Comparison of ENCODE assay signal across 13 mouse cellular contexts in the genomic region with DNA sequence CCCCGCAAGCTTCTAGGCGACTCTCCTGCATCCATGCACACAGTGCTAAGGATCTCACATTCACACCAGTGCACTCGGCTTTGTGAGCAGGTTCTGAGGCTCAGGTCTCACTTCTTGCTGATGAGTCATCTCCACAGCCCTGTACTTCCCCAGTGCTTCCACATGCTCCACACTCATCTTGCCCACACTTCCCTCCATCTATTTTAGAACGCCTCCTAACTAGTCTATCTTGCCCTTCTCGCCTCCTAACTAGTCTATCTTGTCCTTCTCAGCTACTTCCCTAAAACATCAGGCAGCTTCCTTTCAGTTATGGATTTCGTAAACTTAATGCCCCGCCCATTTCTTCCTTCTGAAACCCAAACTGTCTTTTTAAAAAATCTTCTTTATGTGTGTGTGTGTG. TPM values are rescaled to one million over a fixed set of nuclear protein-coding genes. Genes with fewer than 3 reads are reported as not detected.
DNase-seq lines count a peak whose midpoint lies in the region; ATAC-seq and TF ChIP-seq lines count a peak whose summit lies in the region.
"Had no signal": no experiment of that assay in that cellular context is flagged by ENCODE, and none has a peak within 500 bp of the region (broad histone marks: within the 10 kb centered on the region; RNA-seq: fewer than 3 reads in every experiment).

No protein-coding gene starts in this region.

- no peaks in the 10 kb centered on the region for H3K36me3 ChIP-seq in CH12.LX (replicated peaks in 1 of 2; ENCODE audit: control insufficient read depth in 1 of 2, insufficient read depth in 1 of 2, low read length in 1 of 2)
- no peaks in the 10 kb centered on the region for H3K36me3 ChIP-seq in embryonic facial prominence, embryonic 15.5 days
- H3K36me3 ChIP-seq in macrophage (ENCODE audit: inconsistent target): no peaks in the 10 kb centered on the region
- no peaks in the 10 kb centered on the region for H3K36me3 ChIP-seq in hindbrain, embryonic 16.5 days (ENCODE audit: control insufficient read depth, insufficient read depth, low read length)
- H3K36me3 ChIP-seq in hindbrain, embryonic 13.5 days: no peaks in the 10 kb centered on the region
- no peaks in the 10 kb centered on the region for H3K36me3 ChIP-seq in neural tube, embryonic 15.5 days
- H3K36me3 ChIP-seq: neural tube, embryonic 13.5 days had no signal

- peak; percentile 74; the same call in 1 of the 2 replicates for TF ChIP-seq EP300 in CH12.LX (IDR thresholded peaks at IDR 0.05; ENCODE audit: low read length)

- H3K79me2 ChIP-seq in CH12.LX (replicated peaks; ENCODE audit: control insufficient read depth, extremely low read depth, insufficient read depth, poor library complexity, severe bottlenecking): 0 out of 2 replicates have a peak, but pooled peaks cover 2% of the 10 kb centered on the region
- peaks cover 88% of the 10 kb centered on the region for H3K79me2 ChIP-seq in macrophage (ENCODE audit: inconsistent target)

- H3K27ac ChIP-seq in CH12.LX (ENCODE audit: insufficient read depth, low read depth): peak overlapping the region; percentile 53
- 0 out of 2 replicates have a peak overlapping the region, but pooled peaks have one; percentile 28 for H3K27ac ChIP-seq in embryonic facial prominence, embryonic 15.5 days (replicated peaks)
- peak overlapping the region; percentile 85 for H3K27ac ChIP-seq in macrophage
- H3K27ac ChIP-seq in hindbrain, embryonic 16.5 days (ENCODE audit: low read depth, low read length): no peak overlapping the region
- H3K27ac ChIP-seq in hindbrain, embryonic 13.5 days: no peak overlapping the region
- no peak overlapping the region for H3K27ac ChIP-seq in neural tube, embryonic 15.5 days (replicated peaks)
- H3K27ac ChIP-seq: heart, adult 2 months; neural tube, embryonic 13.5 days had no signal

- no peak overlapping the region for H3K9ac ChIP-seq in CH12.LX (ENCODE audit: insufficient read depth, low read depth)
- H3K9ac ChIP-seq in embryonic facial prominence, embryonic 15.5 days: no peak overlapping the region
- no peak overlapping the region for H3K9ac ChIP-seq in hindbrain, embryonic 16.5 days (ENCODE audit: low read depth, low read length)
- H3K9ac ChIP-seq in hindbrain, embryonic 13.5 days: no peak overlapping the region
- H3K9ac ChIP-seq in neural tube, embryonic 15.5 days (replicated peaks): no peak overlapping the region
- H3K9ac ChIP-seq: lung, embryonic 14.5 days; neural tube, embryonic 13.5 days had no signal

- peaks cover 13 to 17% of the 10 kb centered on the region in 2 experiments for H3K4me1 ChIP-seq in CH12.LX (ENCODE audit: control insufficient read depth in 1 of 2, insufficient read depth in 2 of 2)
- H3K4me1 ChIP-seq in embryonic facial prominence, embryonic 15.5 days: no peaks in the 10 kb centered on the region
- H3K4me1 ChIP-seq in hindbrain, embryonic 16.5 days (ENCODE audit: control insufficient read depth, insufficient read depth, low read depth, low read length): no peaks in the 10 kb centered on the region
- H3K4me1 ChIP-seq in hindbrain, embryonic 13.5 days (replicated peaks): no peaks in the 10 kb centered on the region
- H3K4me1 ChIP-seq in neural tube, embryonic 15.5 days: no peaks in the 10 kb centered on the region
- H3K4me1 ChIP-seq: neural tube, embryonic 13.5 days had no signal

- in situ Hi-C loops in CH12.LX (cut with MboI; ENCODE audit: low pct_ligation_motif_present, low pct_unique_long_range_greater_than_20kb, low sequenced_read_pairs): no loop called here

- no peaks in the 10 kb centered on the region for H3K9me3 ChIP-seq in CH12.LX (replicated peaks; ENCODE audit: low read length)
- no peaks in the 10 kb centered on the region for H3K9me3 ChIP-seq in embryonic facial prominence, embryonic 15.5 days (replicated peaks)
- H3K9me3 ChIP-seq in hindbrain, embryonic 16.5 days (ENCODE audit: control insufficient read depth, low read length): no peaks in the 10 kb centered on the region
- no peaks in the 10 kb centered on the region for H3K9me3 ChIP-seq in hindbrain, embryonic 13.5 days
- H3K9me3 ChIP-seq in neural tube, embryonic 15.5 days (replicated peaks): no peaks in the 10 kb centered on the region
- H3K9me3 ChIP-seq: neural tube, embryonic 13.5 days had no signal

- no peak overlapping the region for H3K4me3 ChIP-seq in CH12.LX (replicated peaks in 1 of 3; ENCODE audit: low read depth in 2 of 3, low read length in 2 of 3, poor library complexity in 1 of 3)
- H3K4me3 ChIP-seq in embryonic facial prominence, embryonic 15.5 days (replicated peaks): no peak overlapping the region
- H3K4me3 ChIP-seq in macrophage (ENCODE audit: inconsistent target): no peak overlapping the region
- H3K4me3 ChIP-seq in hindbrain, embryonic 16.5 days (ENCODE audit: low read length): no peak overlapping the region
- H3K4me3 ChIP-seq in hindbrain, embryonic 13.5 days: no peak overlapping the region
- no peak overlapping the region for H3K4me3 ChIP-seq in neural tube, embryonic 15.5 days (replicated peaks)
- H3K4me3 ChIP-seq: erythroblast, embryonic 14.5 days; heart, adult 2 months; neural tube, embryonic 13.5 days had no signal

- no peak for TF ChIP-seq POLR2A in CH12.LX (IDR thresholded peaks at IDR 0.05; ENCODE audit: low read depth, low read length)

- H3K27me3 ChIP-seq in CH12.LX (replicated peaks): no peaks in the 10 kb centered on the region
- no peaks in the 10 kb centered on the region for H3K27me3 ChIP-seq in embryonic facial prominence, embryonic 15.5 days
- H3K27me3 ChIP-seq in hindbrain, embryonic 16.5 days (replicated peaks; ENCODE audit: control insufficient read depth, insufficient read depth, low read length): no peaks in the 10 kb centered on the region
- no peaks in the 10 kb centered on the region for H3K27me3 ChIP-seq in hindbrain, embryonic 13.5 days
- no peaks in the 10 kb centered on the region for H3K27me3 ChIP-seq in neural tube, embryonic 15.5 days (replicated peaks)
- H3K27me3 ChIP-seq: neural tube, embryonic 13.5 days had no signal

- dilution Hi-C loops in CH12.LX (cut with MboI; ENCODE audit: extremely low pct_ligation_motif_present, extremely low pct_unique_long_range_greater_than_20kb, low sequenced_read_pairs): no loop called here

- peak; percentile 63 for DNase-seq in layer of hippocampus, adult 9-11 months
- no peak for DNase-seq in layer of hippocampus, adult 9-10 months (ENCODE audit: low spot score)
- peak; percentile 61 for DNase-seq in CH12.LX (ENCODE audit: extremely low read depth)
- DNase-seq: kidney, adult 9 months; lung, embryonic 14.5 days had no signal

- ATAC-seq in embryonic facial prominence, embryonic 15.5 days (ENCODE audit: insufficient number of reproducible peaks, low FRiP score, low TSS enrichment, low read depth): no peak
- ATAC-seq in hindbrain, embryonic 16.5 days: no peak
- no peak for ATAC-seq in hindbrain, embryonic 13.5 days (ENCODE audit: low FRiP score)
- no peak for ATAC-seq in neural tube, embryonic 15.5 days (ENCODE audit: low FRiP score)

- TF ChIP-seq CTCF in CH12.LX (conservative IDR thresholded peaks at IDR 0.05 in 1 of 2, IDR thresholded peaks at IDR 0.05 in 1 of 2; ENCODE audit: low read depth in 2 of 2, low read length in 2 of 2): no peak

- H3K4me2 ChIP-seq in CH12.LX (ENCODE audit: insufficient read depth, low read depth, poor library complexity, severe bottlenecking): peak overlapping the region; percentile 62
- H3K4me2 ChIP-seq in embryonic facial prominence, embryonic 15.5 days (replicated peaks): no peak overlapping the region
- H3K4me2 ChIP-seq in hindbrain, embryonic 16.5 days (ENCODE audit: low read length): no peak overlapping the region
- no peak overlapping the region for H3K4me2 ChIP-seq in hindbrain, embryonic 13.5 days
- no peak overlapping the region for H3K4me2 ChIP-seq in neural tube, embryonic 15.5 days
- H3K4me2 ChIP-seq: lung, embryonic 14.5 days; neural tube, embryonic 13.5 days had no signal

- WGBS in embryonic facial prominence, embryonic 15.5 days: 73% methylated on average over 7 of the region's 7 CpGs
- 1% methylated on average over 7 of the region's 7 CpGs for WGBS in macrophage (ENCODE audit: missing documents)
- WGBS in hindbrain, embryonic 16.5 days: 89% methylated on average over 7 of the region's 7 CpGs
- 89% methylated on average over 7 of the region's 7 CpGs for WGBS in hindbrain, embryonic 13.5 days
- 88% methylated on average over 7 of the region's 7 CpGs for WGBS in neural tube, embryonic 15.5 days

- no peak for TF ChIP-seq RAD21 in CH12.LX (IDR thresholded peaks at IDR 0.05; ENCODE audit: low read depth, low read length)

TF ChIP-seq in CH12.LX, 34 proteins besides CTCF, POLR2A, EP300 and RAD21 (continues in another document):
- no peak for TF ChIP-seq HCFC1 (IDR thresholded peaks at IDR 0.05; ENCODE audit: low read depth, low read length)
- 0 out of 2 replicates have a peak, but pooled peaks have one; percentile 37 for TF ChIP-seq MAZ (IDR thresholded peaks at IDR 0.05; ENCODE audit: low read depth, low read length)
- no peak for TF ChIP-seq ZNF384 (IDR thresholded peaks at IDR 0.05; ENCODE audit: low read depth, low read length)
- peak; percentile 74 for TF ChIP-seq JUN (IDR thresholded peaks at IDR 0.05; ENCODE audit: insufficient read depth, low read depth, low read length)
- TF ChIP-seq IRF4 (IDR thresholded peaks at IDR 0.05; ENCODE audit: low read depth, low read length): peak; percentile 74; the same call in 1 of the 2 replicates
- peak; percentile 79 for TF ChIP-seq JUND (conservative IDR thresholded peaks at IDR 0.05; ENCODE audit: low read depth, low read length)
- TF ChIP-seq SIN3A (IDR thresholded peaks at IDR 0.05; ENCODE audit: low read length): no peak
- TF ChIP-seq BHLHE40 (IDR thresholded peaks at IDR 0.05; ENCODE audit: low read depth, low read length): 0 out of 2 replicates have a peak, but pooled peaks have one; percentile 7
- TF ChIP-seq CHD1 (IDR thresholded peaks at IDR 0.05; ENCODE audit: low read depth, low read length): no peak
- no peak for TF ChIP-seq RCOR1 (conservative IDR thresholded peaks at IDR 0.05; ENCODE audit: low read depth, low read length)

RNA-seq across cellular contexts. Expression of gene Slc16a10, which starts 13.6 kb away (rescaled TPM):
- total RNA-seq in CH12.LX (2012; rRNA removed) (10.4 TPM in 2 replicates), CH12.LX (2014; rRNA removed) (4.5 TPM in 2 replicates)
- polyA plus RNA-seq in CH12.LX (2012; ENCODE audit: insufficient read length, low read depth) (3.5 and 4.1 TPM in 2 replicates), macrophage (2018) (22.9 to 56.7 TPM (median 32.9 TPM) in 3 replicates)
- polyA plus RNA-seq in embryonic facial prominence, embryonic 15.5 days (2015; fragmentation: Nextera tagmentation; extraction: Ambion mirVana): 6.6 and 8.0 TPM in 2 replicates
- 100 to 1,000 TPM in 15 of 26 experiments, 10 to 100 TPM in 11; 13.1 to 439 (median 135) TPM for total RNA-seq in macrophage (2018; cell fraction: chromatin; rRNA removed)
- total RNA-seq in macrophage (2018; cell fraction: cytosol; rRNA removed): 10 to 100 TPM; 27.7 to 75.5 (median 38.9) TPM
- total RNA-seq in macrophage (2018; cell fraction: nucleus; rRNA removed): 100 to 1,000 TPM in 18 of 26 experiments, 10 to 100 TPM in 8; 57.0 to 318 (median 156) TPM
- 6.1 and 7.2 TPM in 2 replicates for polyA plus RNA-seq in hindbrain, embryonic 16.5 days (2015; fragmentation: Nextera tagmentation; extraction: Ambion mirVana)
- polyA plus RNA-seq in hindbrain, embryonic 13.5 days (2015; fragmentation: Nextera tagmentation; extraction: Ambion mirVana): 6.4 and 12.8 TPM in 2 replicates
- 2.2 and 10.1 TPM in 2 replicates for polyA plus RNA-seq in neural tube, embryonic 15.5 days (2015; fragmentation: Nextera tagmentation; extraction: Ambion mirVana)

Comparison
In these comparisons a context has a peak if more than half of its experiments do, and no peak if none do; other contexts are left out.
1. H3K27ac ChIP-seq: peak in CH12.LX (single experiment), embryonic facial prominence, embryonic 15.5 days (single experiment) and macrophage (single experiment); none in hindbrain, embryonic 16.5 days (single experiment), hindbrain, embryonic 13.5 days (single experiment) and neural tube, embryonic 15.5 days (single experiment).